Mouse (Mus musculus) midbrain, embryonic 14.5 days (tissue): ENCODE results near the gene Snx1. TPM values are rescaled to one million over a fixed set of nuclear protein-coding genes. Genes with fewer than 3 reads are reported as not detected.

Experiments
- ATAC-seq: fragments of 200-750 bp; cut with Nextera tagmentation; 2 replicates; pipeline ENCODE4 v1.8.0; 2017; ENCODE audit warnings: moderate number of reproducible peaks, moderate library complexity; ENCODE audit not compliant: low FRiP score, low TSS enrichment
- DNase-seq: peaks from one replicate; pipeline ENCODE4 v3.0.0-alpha.2; 2015
- H3K27ac ChIP-seq: fragments of 300-500 bp; sonication (generic); replicated peaks from 2 replicates; pipeline ENCODE4 v1.5.1; 2014; ENCODE audit warnings: mild to moderate bottlenecking, low read depth, low read length, moderate library complexity
- H3K27me3 ChIP-seq: fragments of 300-500 bp; sonication (generic); 2 replicates; pipeline ENCODE4 v1.6.1; 2014; ENCODE audit warnings: low read length, control low read depth, mixed read lengths; ENCODE audit not compliant: control insufficient read depth, insufficient read depth
- H3K36me3 ChIP-seq: fragments of 300-500 bp; sonication (generic); 2 replicates; pipeline ENCODE4 v1.6.1; 2014; ENCODE audit warnings: low read length, control low read depth; ENCODE audit not compliant: control insufficient read depth, insufficient read depth
- H3K4me1 ChIP-seq: fragments of 300-500 bp; sonication (generic); 2 replicates; pipeline ENCODE4 v1.6.1; 2014; ENCODE audit warnings: mild to moderate bottlenecking, antibody characterized with exemption, low read length, control low read depth; ENCODE audit not compliant: control insufficient read depth, insufficient read depth
- H3K4me2 ChIP-seq: fragments of 300-500 bp; sonication (generic); 2 replicates; pipeline ENCODE4 v1.6.1; 2014; ENCODE audit warnings: mild to moderate bottlenecking, low read length, moderate library complexity
- H3K4me3 ChIP-seq: fragments of 300-500 bp; sonication (generic); replicated peaks from 2 replicates; pipeline ENCODE4 v1.5.1; 2014; ENCODE audit warnings: low read depth, low read length
- H3K9ac ChIP-seq: fragments of 300-500 bp; sonication (generic); replicated peaks from 2 replicates; pipeline ENCODE4 v1.6.1; 2014; ENCODE audit warnings: mild to moderate bottlenecking, low read length, moderate library complexity
- H3K9me3 ChIP-seq: fragments of 300-500 bp; sonication (generic); 2 replicates; pipeline ENCODE4 v1.6.1; 2016; ENCODE audit warnings: low read length, control low read depth, mixed read lengths; ENCODE audit not compliant: control insufficient read depth
- WGBS: fragments of 180-500 bp; shearing (Covaris S2); extraction: QIAGEN DNeasy Blood & Tissue Kit; methylation state at CpG from one replicate; pipeline ENCODE4 v1.1.7; 2014; 5-methylcytosine and 5-hydroxymethylcytosine counted together
- polyA plus RNA-seq: library from polyadenylated mRNA; unstranded; fragments of >200 nt; fragmentation: Nextera tagmentation; extraction: Ambion mirVana; gene quantifications from 2 replicates; pipeline ENCODE4 v1.2.1, GENCODE M21; 2014

Snx1 gene
- polyA plus RNA-seq, 1 experiment from 2014 or later, result 87.9 TPM

DNA sequence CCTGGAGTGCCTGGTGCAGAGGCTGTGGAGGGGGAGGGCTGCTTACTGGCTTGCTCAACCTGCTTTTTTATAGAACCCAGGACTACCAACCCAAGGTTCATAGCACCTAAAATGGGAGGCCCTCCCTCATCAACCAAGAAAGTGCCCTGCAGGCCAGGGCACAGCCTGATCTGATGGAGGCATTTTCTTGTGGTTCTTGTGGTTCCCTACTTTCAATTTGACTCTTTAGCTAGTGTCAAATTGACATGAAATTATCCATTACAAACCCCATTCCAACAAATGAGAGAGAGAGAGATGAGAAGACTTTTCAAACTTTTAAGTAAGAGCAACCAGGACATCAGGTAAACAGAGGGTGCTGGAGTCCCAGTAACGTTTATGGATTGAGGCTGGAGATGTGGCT is 15.9 kb upstream of the Snx1 start:
- Histone ChIP-seq H3K27ac (no peak overlapping the region), H3K9me3 (no peaks in the 10 kb centered on the region), H3K4me2 (no peak overlapping the region), H3K27me3 (no peaks in the 10 kb centered on the region), H3K4me1 (no peaks in the 10 kb centered on the region), H3K9ac (no peak overlapping the region), H3K4me3 (no peak overlapping the region), H3K36me3 (peaks cover 32% of the 10 kb centered on the region)
- ATAC-seq (no peak), DNase-seq (no peak)
- 81% methylated on average over 1 of the region's 1 CpGs for WGBS

DNA sequence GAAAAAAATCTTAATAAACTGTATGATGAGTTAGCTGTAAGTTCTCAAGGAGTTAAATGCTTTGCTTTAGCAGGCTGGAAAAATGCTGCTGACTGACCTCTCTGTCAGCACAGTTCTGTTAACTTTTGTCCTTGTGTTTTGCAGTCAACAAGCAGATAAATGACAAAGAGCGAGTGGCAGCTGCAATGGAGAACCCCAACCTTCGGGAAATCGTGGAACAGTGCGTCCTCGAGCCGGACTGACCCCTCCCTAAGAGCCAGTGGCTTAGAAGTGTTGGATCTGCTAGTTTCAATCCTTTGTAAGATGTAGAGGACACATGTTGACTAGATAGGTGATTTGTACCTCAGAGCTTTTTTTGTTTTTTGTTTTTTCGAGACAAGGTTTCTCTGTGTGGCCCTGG is 11.8 kb upstream of the Snx1 start:
- no peak for DNase-seq
- H3K4me3 ChIP-seq, result no peak overlapping the region
- H3K27ac ChIP-seq, result no peak overlapping the region
- no peaks in the 10 kb centered on the region for H3K4me1 ChIP-seq
- H3K36me3 ChIP-seq, result peaks cover 57% of the 10 kb centered on the region
- H3K27me3 ChIP-seq, result no peaks in the 10 kb centered on the region
- H3K9me3 ChIP-seq, result no peaks in the 10 kb centered on the region
- no peak overlapping the region for H3K4me2 ChIP-seq
- H3K9ac ChIP-seq, result no peak overlapping the region
- no peak for ATAC-seq
- WGBS, result 94% methylated on average over 7 of the region's 7 CpGs

DNA sequence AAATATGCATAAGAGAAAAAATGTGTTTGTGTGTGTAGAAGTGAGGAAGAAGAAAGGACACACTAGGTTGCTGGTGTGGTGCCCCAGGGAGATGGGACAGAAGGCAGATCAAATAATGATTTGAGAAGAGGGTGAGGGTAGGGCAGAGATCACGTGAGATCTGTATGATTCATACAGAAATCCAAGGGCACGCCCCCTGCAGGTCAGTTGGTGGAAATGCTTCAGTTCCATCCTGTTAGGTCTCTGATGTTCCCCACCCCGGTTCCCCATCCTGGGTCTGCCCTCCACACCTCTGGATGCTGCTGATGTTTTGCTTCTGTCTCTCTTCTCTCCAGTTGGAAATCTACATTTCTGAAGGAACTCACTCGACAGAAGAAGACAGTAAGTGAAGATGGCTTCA is 9.6 kb upstream of the Snx1 start:
- DNase-seq, result peak; percentile 18
- WGBS, result 48% methylated on average over 4 of the region's 4 CpGs

DNA sequence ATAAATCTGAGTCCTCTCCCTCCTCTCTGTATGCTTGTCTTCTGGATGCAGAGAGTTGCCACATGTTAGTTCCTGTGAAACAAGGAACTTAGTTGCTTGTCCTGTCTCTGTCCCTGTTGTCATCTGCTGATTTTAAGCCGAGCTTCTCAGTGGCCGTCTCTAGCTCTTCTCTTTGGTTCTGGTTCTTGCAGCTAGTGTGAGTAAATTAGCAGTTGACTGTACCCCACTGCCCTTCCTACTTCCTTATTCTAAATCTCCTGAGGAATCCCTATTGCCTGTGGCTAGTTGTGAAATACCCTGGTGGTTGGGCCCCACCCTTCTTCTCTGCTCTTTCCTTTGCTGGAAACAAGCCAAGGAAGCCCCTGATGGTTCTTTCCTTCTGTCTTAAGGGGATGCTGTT is 5.1 kb upstream of the Snx1 start:
- H3K4me2 ChIP-seq, result no peak overlapping the region
- H3K4me1 ChIP-seq, result peaks cover 10% of the 10 kb centered on the region

More for the DNA sequence above, 9.6 kb upstream of the Snx1 start:
- Histone ChIP-seq H3K4me1 (no peaks in the 10 kb centered on the region), H3K9me3 (no peaks in the 10 kb centered on the region), H3K4me2 (no peak overlapping the region), H3K36me3 (peaks cover 66% of the 10 kb centered on the region), H3K27me3 (no peaks in the 10 kb centered on the region), H3K4me3 (no peak overlapping the region), H3K9ac (no peak overlapping the region), H3K27ac (no peak overlapping the region)
- ATAC-seq, result no peak

DNA sequence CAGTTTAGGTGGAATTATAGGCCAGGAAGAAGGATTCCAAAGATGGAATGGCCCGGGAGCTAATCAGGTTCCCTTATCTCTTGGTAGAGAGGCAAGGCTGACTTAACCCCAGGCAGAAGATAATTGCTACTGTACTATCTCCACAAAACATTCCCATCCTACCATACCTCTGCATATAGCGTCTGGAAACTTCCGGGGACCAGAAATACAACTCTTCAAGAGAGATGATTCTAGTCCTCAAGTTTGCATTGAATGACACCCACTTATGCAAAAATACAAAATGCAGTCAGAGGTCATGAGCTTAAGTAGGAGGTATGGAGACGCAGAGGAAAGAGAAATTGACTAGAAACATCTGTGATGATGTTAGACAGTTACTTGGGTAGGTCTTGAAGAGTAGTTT is 1.5 kb upstream of the Snx1 start:
- Histone ChIP-seq H3K27ac (no peak overlapping the region), H3K9ac (no peak overlapping the region), H3K27me3 (no peaks in the 10 kb centered on the region), H3K9me3 (no peaks in the 10 kb centered on the region), H3K36me3 (peaks cover 6% of the 10 kb centered on the region), H3K4me3 (no peak overlapping the region), H3K4me2 (peak overlapping the region; percentile 61), H3K4me1 (peaks cover 29% of the 10 kb centered on the region)
- ATAC-seq (no peak), DNase-seq (no peak)
- 96% methylated on average over 4 of the region's 4 CpGs for WGBS

More for the DNA sequence above, 5.1 kb upstream of the Snx1 start:
- DNase-seq (no peak), ATAC-seq (no peak)
- H3K9ac ChIP-seq, result no peak overlapping the region
- H3K27ac ChIP-seq, result no peak overlapping the region
- H3K36me3 ChIP-seq, result peaks cover 28% of the 10 kb centered on the region
- H3K4me3 ChIP-seq, result no peak overlapping the region
- no peaks in the 10 kb centered on the region for H3K9me3 ChIP-seq
- WGBS, result 94% methylated on average over 2 of the region's 2 CpGs
- H3K27me3 ChIP-seq, result no peaks in the 10 kb centered on the region

DNA sequence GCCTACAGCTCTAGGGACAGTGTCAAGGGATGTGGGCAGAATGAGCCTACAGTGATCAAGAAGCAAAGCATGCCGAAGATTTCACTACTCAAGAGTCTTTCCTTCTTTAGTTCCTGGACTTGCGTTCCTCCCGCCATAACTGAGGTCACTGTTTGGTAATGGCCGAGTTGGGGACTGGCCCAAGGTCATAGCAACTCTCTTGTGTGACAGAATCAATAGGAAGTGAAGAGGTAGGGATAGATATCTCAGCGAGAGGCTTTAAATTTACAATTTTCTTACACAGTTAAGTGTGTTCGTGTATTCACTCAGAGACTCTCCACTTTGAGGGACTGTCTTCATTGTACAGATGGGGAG is 783 bp upstream of the Snx1 start:
- DNase-seq, result no peak
- Histone ChIP-seq H3K36me3 (no peaks in the 10 kb centered on the region), H3K4me3 (peak overlapping the region; percentile 56), H3K27me3 (no peaks in the 10 kb centered on the region), H3K9me3 (no peaks in the 10 kb centered on the region), H3K27ac (peak overlapping the region; percentile 50; the same call in 1 of the 2 replicates), H3K4me2 (peak overlapping the region; percentile 61), H3K4me1 (peaks cover 35% of the 10 kb centered on the region), H3K9ac (peak overlapping the region; percentile 59)
- no peak for ATAC-seq
- 50% methylated on average over 6 of the region's 6 CpGs for WGBS

DNA sequence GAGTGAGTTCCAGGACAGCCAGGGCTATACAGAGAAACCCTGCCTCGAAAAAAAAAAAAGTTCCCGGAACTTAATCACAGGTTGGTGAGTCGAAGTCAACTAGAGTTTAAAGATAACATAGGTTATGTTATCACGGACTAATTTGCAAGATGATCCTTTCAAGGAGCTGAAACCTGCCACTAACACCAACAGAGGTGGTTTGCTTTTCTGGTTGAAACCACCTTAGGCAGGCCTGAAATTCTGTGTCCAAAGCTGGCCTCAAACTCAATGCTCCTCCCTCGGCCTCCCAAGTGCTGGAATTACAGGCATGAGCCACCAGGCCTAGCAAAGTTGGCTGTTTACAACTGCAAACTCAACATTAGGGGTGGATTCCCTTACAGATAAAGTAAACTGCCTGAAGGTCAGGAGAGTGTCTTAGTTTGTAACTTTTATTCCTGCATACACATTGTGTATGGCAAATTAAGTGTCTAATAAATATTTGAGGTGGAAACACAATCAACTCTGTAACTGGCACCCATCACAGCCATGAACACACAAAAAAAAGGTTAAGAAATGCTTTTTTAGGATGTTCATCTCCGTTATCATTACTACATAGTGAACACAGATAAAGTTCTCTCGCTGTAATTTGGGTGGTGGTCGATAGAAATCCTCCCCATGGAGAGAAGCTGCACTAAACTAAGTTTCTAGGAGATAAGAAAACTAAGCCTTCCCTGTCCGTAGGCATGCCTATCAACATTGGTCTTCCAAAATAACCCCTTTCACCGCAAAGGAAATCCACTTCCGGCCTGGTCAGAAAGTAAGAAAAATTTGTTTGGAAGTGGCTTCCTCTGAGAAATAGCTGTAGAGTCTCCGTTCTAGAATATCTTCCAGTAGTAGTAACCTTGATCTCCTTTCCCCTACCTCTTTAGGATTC is 588 bp downstream of the Snx1 start:
- Histone ChIP-seq H3K36me3 (no peaks in the 10 kb centered on the region), H3K4me1 (peaks cover 35% of the 10 kb centered on the region), H3K9ac (no peak overlapping the region), H3K9me3 (no peaks in the 10 kb centered on the region), H3K4me2 (peak overlapping the region; percentile 61), H3K27ac (peak overlapping the region; percentile 89), H3K4me3 (peak overlapping the region; percentile 56), H3K27me3 (no peaks in the 10 kb centered on the region)
- no peak for DNase-seq
- no peak for ATAC-seq
- WGBS, result 57% methylated on average over 12 of the region's 12 CpGs

DNA sequence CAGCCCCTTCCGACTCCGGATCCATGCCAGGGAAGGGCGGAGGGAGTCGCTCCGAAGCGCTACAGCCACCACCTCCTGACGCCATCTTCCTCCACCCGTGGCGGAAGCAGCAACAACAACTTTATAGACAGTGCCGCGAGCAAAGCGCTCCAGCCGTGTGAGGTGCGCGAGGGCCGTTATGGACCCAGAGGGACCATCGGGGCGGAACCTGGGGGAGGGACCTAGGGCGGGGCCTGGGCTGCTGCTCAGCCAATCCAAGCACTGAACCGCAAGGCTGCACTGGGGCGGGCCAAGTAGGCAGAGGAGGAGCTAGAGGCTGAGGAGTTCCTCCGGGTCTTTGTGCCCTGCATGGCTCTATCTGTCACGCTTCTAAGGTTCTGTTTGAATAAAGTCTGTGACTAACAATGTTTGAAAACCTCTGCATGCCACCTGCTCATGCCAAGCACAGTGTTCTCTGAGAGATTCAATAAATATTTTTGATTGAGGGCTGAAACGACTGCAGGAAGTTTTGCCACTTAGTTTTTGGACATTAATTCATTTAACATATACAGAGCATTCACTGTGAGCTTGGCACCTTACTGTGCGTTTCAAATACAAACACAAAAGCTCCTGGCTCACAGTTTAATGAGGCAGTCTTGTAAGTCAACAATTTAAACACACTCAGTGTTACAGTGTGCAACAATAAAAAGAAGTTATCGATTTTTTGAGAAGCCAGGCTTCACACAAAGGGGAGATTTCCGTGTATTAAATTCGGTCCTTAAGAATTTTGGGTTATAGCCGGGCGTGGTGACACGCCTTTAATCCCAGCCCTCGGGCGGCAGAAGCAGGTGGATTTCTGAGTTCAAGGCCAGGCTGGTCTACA is 1.5 kb downstream of the Snx1 start:
- DNase-seq, result peak; percentile 98
- Histone ChIP-seq H3K4me3 (peak overlapping the region; percentile 58), H3K9ac (peak overlapping the region; percentile 73), H3K36me3 (no peaks in the 10 kb centered on the region), H3K4me2 (peak overlapping the region; percentile 74), H3K27ac (peak overlapping the region; percentile 89), H3K4me1 (peaks cover 35% of the 10 kb centered on the region), H3K9me3 (no peaks in the 10 kb centered on the region), H3K27me3 (no peaks in the 10 kb centered on the region)
- ATAC-seq, result peak; percentile 98
- WGBS, result 7% methylated on average over 33 of the region's 33 CpGs
